Mouse (Mus musculus): ENCODE results near the gene Ccdc71l.

DNA sequence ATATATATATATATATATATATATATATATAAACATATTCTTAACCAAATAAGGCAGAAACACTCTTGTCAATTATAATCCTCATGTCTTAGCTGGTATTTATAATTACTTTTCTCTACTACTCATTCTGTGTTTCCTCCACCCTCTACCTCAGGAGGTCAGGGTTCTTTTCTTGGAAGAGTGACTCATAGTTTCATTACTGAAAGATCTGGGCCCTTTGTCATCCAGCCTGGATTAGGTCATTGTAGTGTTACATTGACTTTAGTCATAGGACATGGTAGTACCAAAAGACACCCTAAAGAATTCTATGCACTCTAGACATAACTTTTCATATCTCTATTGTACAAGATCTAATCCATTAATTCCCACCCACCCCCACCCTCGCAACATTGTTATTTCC lies 35.0 kb upstream of the Ccdc71l start:
- TF ChIP-seq POLR2A (IDR thresholded peaks at IDR 0.05; ENCODE audit: low read depth, low read length): no peak
- TF ChIP-seq CTCF (conservative IDR thresholded peaks at IDR 0.05; ENCODE audit: insufficient read depth, insufficient read length, low read depth, low read length): no peak
